ENCODE assay signal across 26 mouse cellular contexts in genomic region chr5:110361465-110361864, GRCm38 (mm10). TPM values are rescaled to one million over a fixed set of nuclear protein-coding genes. Genes with fewer than 3 reads are reported as not detected.
DNase-seq lines count a peak whose midpoint lies in the region.
"Had no signal": no experiment of that assay in that cellular context is flagged by ENCODE, and none has a peak within 500 bp of the region (broad histone marks: within the 10 kb centered on the region; RNA-seq: fewer than 3 reads in every experiment).

No protein-coding gene starts in this region.

- DNase-seq in adrenal gland, adult 2 months: peak; percentile 63
- no peak for DNase-seq in adrenal gland, adult 18-20 months (ENCODE audit: low spot score in 2 of 2)
- DNase-seq in heart, adult 11 months: peak; percentile 87
- no peak for DNase-seq in heart, postnatal 36 days
- peak; percentile 46 for DNase-seq in adrenal gland, postnatal 10 days
- peak; percentile 57 for DNase-seq in adrenal gland, postnatal 14 days
- no peak for DNase-seq in cerebellum, postnatal 36 days
- no peak for DNase-seq in kidney, adult 18-20 months
- DNase-seq: cerebellum, adult 11-12 months; cerebellum, adult 2 months; cerebellum, adult 9-10 months; cerebellum, postnatal 10 days; cerebellum, postnatal 25 days; embryo, embryonic 11 days had no signal

- intact Hi-C loops in heart, postnatal 36 days (cut with DNase I): no loop called here

RNA-seq across cellular contexts. Expression of gene Lrcol1, which starts 16.9 kb away (rescaled TPM):
- total RNA-seq in adrenal gland, adult 2 months (2021): not detected
- polyA plus RNA-seq in adrenal gland, adult 2 months (2012; rRNA removed): not detected in 2 replicates
- not detected for total RNA-seq in adrenal gland, adult 18-20 months (2021)
- not detected for total RNA-seq in heart, postnatal 36 days (2021)
- not detected for total RNA-seq in adrenal gland, postnatal 10 days (2021)
- not detected in 2 replicates for total RNA-seq in adrenal gland, postnatal 14 days (2021)
- total RNA-seq: common myeloid progenitor, adult 5-6 weeks; MEL had no signal
- polyA plus RNA-seq: C2C12; cerebellum, adult 2 months; embryonic facial prominence, embryonic 11.5 days; embryonic facial prominence, embryonic 13.5 days; embryonic facial prominence, embryonic 15.5 days; erythroblast, embryonic 14.5 days; forebrain, embryonic 10.5 days; forebrain, embryonic 12.5 days; forebrain, embryonic 14.5 days; forebrain, embryonic 16.5 days; frontal cortex, adult 2 months had no signal

RNA-seq across cellular contexts. Expression of gene P2rx2, which starts 18.5 kb away (rescaled TPM):
- under 1 TPM; 0.23 to 0.38 TPM for total RNA-seq in adrenal gland, adult 2 months (2021)
- 0.18 and 0.58 TPM in 2 replicates for polyA plus RNA-seq in adrenal gland, adult 2 months (2012; rRNA removed)
- total RNA-seq in adrenal gland, adult 18-20 months (2021): under 1 TPM; 0.54 to 0.80 TPM
- total RNA-seq in heart, postnatal 36 days (2021): not detected
- under 1 TPM; 0.63 to 0.97 TPM for total RNA-seq in adrenal gland, postnatal 10 days (2021)
- 0.48 and 1.2 TPM in 2 replicates for total RNA-seq in adrenal gland, postnatal 14 days (2021)
- polyA plus RNA-seq: erythroblast, embryonic 14.5 days had no signal

Comparison
In these comparisons a context has a peak if more than half of its experiments do, and no peak if none do; other contexts are left out.
1. DNase-seq: peak in adrenal gland, adult 2 months (single experiment), heart, adult 11 months (single experiment), adrenal gland, postnatal 10 days (single experiment) and adrenal gland, postnatal 14 days (single experiment); none in adrenal gland, adult 18-20 months (0 of 2), heart, postnatal 36 days (0 of 2), cerebellum, postnatal 36 days (0 of 2) and kidney, adult 18-20 months (single experiment).